Mouse (Mus musculus) hindbrain, embryonic 13.5 days (tissue): ENCODE measurements around the gene Tax1bp1. TPM values are rescaled to one million over a fixed set of nuclear protein-coding genes. Genes with fewer than 3 reads are reported as not detected.

ENCODE experiments used
- ATAC-seq: fragments of 200-750 bp; cut with Nextera tagmentation; 2 replicates; pipeline ENCODE4 v1.8.0; 2017; ENCODE audit warnings: moderate TSS enrichment; ENCODE audit not compliant: low FRiP score
- H3K27ac ChIP-seq: fragments of 300-500 bp; sonication (generic); 2 replicates; pipeline ENCODE4 v1.5.1; 2015; ENCODE audit warnings: inconsistent platforms, mild to moderate bottlenecking, moderate library complexity
- H3K27me3 ChIP-seq: fragments of 300-500 bp; sonication (generic); 2 replicates; pipeline ENCODE4 v1.6.1; 2015; ENCODE audit warnings: mild to moderate bottlenecking, inconsistent platforms
- H3K36me3 ChIP-seq: fragments of 300-500 bp; sonication (generic); 2 replicates; pipeline ENCODE4 v1.6.1; 2015; ENCODE audit warnings: mild to moderate bottlenecking, inconsistent platforms
- H3K4me1 ChIP-seq: fragments of 300-500 bp; sonication (generic); replicated peaks from 2 replicates; pipeline ENCODE4 v1.6.1; 2015; ENCODE audit warnings: inconsistent platforms
- H3K4me2 ChIP-seq: fragments of 300-500 bp; sonication (generic); 2 replicates; pipeline ENCODE4 v1.6.1; 2015; ENCODE audit warnings: inconsistent platforms, mild to moderate bottlenecking, moderate library complexity
- H3K4me3 ChIP-seq: fragments of 300-500 bp; sonication (generic); 2 replicates; pipeline ENCODE4 v1.5.1; 2015; ENCODE audit warnings: mild to moderate bottlenecking, inconsistent platforms
- H3K9ac ChIP-seq: fragments of 300-500 bp; sonication (generic); 2 replicates; pipeline ENCODE4 v1.6.1; 2015; ENCODE audit warnings: mild to moderate bottlenecking, inconsistent platforms
- H3K9me3 ChIP-seq: fragments of 300-500 bp; sonication (generic); 2 replicates; pipeline ENCODE4 v1.6.1; 2016; ENCODE audit warnings: inconsistent platforms
- WGBS: fragments of 180-500 bp; shearing (Covaris S2); methylation state at CpG from one replicate; pipeline ENCODE4 v1.1.7; 2015; 5-methylcytosine and 5-hydroxymethylcytosine counted together
- polyA plus RNA-seq: library from polyadenylated mRNA; unstranded; fragments of >200 nt; fragmentation: Nextera tagmentation; extraction: Ambion mirVana; gene quantifications from 2 replicates; pipeline ENCODE4 v1.2.1, GENCODE M21; 2015

The Tax1bp1 gene
- polyA plus RNA-seq, 1 experiment from 2014 or later = 180 TPM

- Histone ChIP-seq H3K4me2 (peak overlapping the region; percentile 71), H3K27me3 (no peaks in the 10 kb centered on the region), H3K4me3 (peak overlapping the region; percentile 97), H3K4me1 (peaks cover 10% of the 10 kb centered on the region), H3K9me3 (no peaks in the 10 kb centered on the region), H3K27ac (peak overlapping the region; percentile 90), H3K36me3 (no peaks in the 10 kb centered on the region), H3K9ac (peak overlapping the region; percentile 95)
- WGBS = under 1% methylated on average over 52 of the region's 52 CpGs
- peak; percentile 78 for ATAC-seq
Measured at GRCm38 (mm10) chr6:52713897-52714509, 474 bp downstream of the Tax1bp1 start.

GRCm38 (mm10) chr6:52717493-52718192 lies 4.1 kb downstream of the Tax1bp1 start:
- Histone ChIP-seq H3K4me3 (no peak overlapping the region), H3K36me3 (no peaks in the 10 kb centered on the region), H3K4me2 (no peak overlapping the region), H3K9ac (no peak overlapping the region), H3K27ac (no peak overlapping the region), H3K4me1 (peaks cover 10% of the 10 kb centered on the region), H3K27me3 (no peaks in the 10 kb centered on the region), H3K9me3 (no peaks in the 10 kb centered on the region)
- 82% methylated on average over 5 of the region's 5 CpGs for WGBS
- ATAC-seq = no peak

GRCm38 (mm10) chr6:52724805-52725439 lies 11.4 kb downstream of the Tax1bp1 start:
- Histone ChIP-seq H3K4me3 (no peak overlapping the region), H3K27me3 (no peaks in the 10 kb centered on the region), H3K36me3 (peaks cover 23% of the 10 kb centered on the region), H3K9me3 (no peaks in the 10 kb centered on the region), H3K27ac (no peak overlapping the region), H3K4me1 (no peaks in the 10 kb centered on the region), H3K9ac (no peak overlapping the region), H3K4me2 (no peak overlapping the region)
- WGBS = 64% methylated on average over 8 of the region's 8 CpGs
- no peak for ATAC-seq

GRCm38 (mm10) chr6:52730338-52730737 lies 16.8 kb downstream of the Tax1bp1 start:
- H3K4me3 ChIP-seq = no peak overlapping the region
- no peaks in the 10 kb centered on the region for H3K27me3 ChIP-seq
- H3K27ac ChIP-seq = no peak overlapping the region
- ATAC-seq = no peak
- 85% methylated on average over 4 of the region's 4 CpGs for WGBS
- no peaks in the 10 kb centered on the region for H3K9me3 ChIP-seq
- H3K36me3 ChIP-seq = peaks cover 30% of the 10 kb centered on the region
- no peaks in the 10 kb centered on the region for H3K4me1 ChIP-seq
- no peak overlapping the region for H3K9ac ChIP-seq
- H3K4me2 ChIP-seq = no peak overlapping the region

GRCm38 (mm10) chr6:52734630-52735029 lies 21.1 kb downstream of the Tax1bp1 start:
- no peak for ATAC-seq
- H3K9me3 ChIP-seq = no peaks in the 10 kb centered on the region
- WGBS = 97% methylated on average over 2 of the region's 2 CpGs
- no peak overlapping the region for H3K27ac ChIP-seq
- H3K9ac ChIP-seq = no peak overlapping the region
- H3K4me2 ChIP-seq = no peak overlapping the region
- H3K27me3 ChIP-seq = no peaks in the 10 kb centered on the region
- peaks cover 29% of the 10 kb centered on the region for H3K36me3 ChIP-seq
- no peaks in the 10 kb centered on the region for H3K4me1 ChIP-seq
- no peak overlapping the region for H3K4me3 ChIP-seq

DNA sequence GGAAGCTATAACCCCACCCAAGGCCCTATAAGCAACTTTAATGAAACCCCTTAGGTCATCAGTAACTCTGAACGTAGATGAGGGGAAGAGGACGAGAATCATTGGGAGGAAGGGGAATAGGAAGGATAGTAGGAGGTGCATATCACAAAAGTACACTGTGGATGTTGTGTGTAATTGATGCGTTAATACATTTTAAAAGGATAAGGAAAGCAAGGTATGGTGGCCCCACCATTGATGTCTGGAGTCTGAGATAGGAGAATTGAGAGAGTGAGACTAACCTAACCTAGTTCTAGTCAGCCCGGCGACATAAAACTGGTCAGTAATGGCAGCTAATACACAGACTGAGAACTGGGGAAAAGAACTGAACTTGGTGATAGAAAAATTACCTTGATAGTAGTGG lies 39.3 kb downstream of the Tax1bp1 start:
- H3K9ac ChIP-seq = no peak overlapping the region
- no peak overlapping the region for H3K4me3 ChIP-seq
- H3K9me3 ChIP-seq = no peaks in the 10 kb centered on the region
- no peaks in the 10 kb centered on the region for H3K27me3 ChIP-seq
- no peak overlapping the region for H3K27ac ChIP-seq
- WGBS = 94% methylated on average over 5 of the region's 5 CpGs
- no peaks in the 10 kb centered on the region for H3K4me1 ChIP-seq
- ATAC-seq = no peak
- H3K4me2 ChIP-seq = no peak overlapping the region
- H3K36me3 ChIP-seq = peaks cover 42% of the 10 kb centered on the region

DNA sequence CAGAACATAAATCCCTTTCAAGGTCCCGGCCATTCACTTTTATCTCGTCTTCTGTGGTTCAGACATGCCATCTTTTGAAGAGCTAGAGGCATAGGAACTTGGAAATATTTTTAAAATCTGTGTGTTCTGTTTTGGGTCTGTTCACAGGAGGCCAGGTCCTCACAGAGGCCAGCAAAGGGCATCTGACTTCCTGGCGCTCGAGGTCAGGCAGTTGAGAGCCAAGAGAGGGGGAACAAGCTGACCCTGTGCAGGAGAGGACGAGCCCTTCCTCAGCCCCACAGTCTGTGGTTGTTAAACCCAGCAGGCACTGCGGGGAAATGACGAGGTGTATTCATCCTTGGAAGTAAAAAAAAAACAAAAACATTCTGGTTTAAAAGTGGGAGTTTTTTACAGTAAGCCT lies 51.7 kb downstream of the Tax1bp1 start:
- Histone ChIP-seq H3K9ac (no peak overlapping the region), H3K36me3 (peaks cover 51% of the 10 kb centered on the region), H3K4me1 (no peaks in the 10 kb centered on the region), H3K4me2 (no peak overlapping the region), H3K27me3 (no peaks in the 10 kb centered on the region), H3K4me3 (no peak overlapping the region), H3K9me3 (no peaks in the 10 kb centered on the region), H3K27ac (no peak overlapping the region)
- 70% methylated on average over 7 of the region's 7 CpGs for WGBS
- ATAC-seq = no peak

- Histone ChIP-seq H3K4me2 (no peak overlapping the region), H3K9me3 (no peaks in the 10 kb centered on the region), H3K9ac (no peak overlapping the region), H3K27me3 (no peaks in the 10 kb centered on the region), H3K4me3 (no peak overlapping the region), H3K4me1 (no peaks in the 10 kb centered on the region), H3K27ac (no peak overlapping the region), H3K36me3 (peaks cover 40% of the 10 kb centered on the region)
- 97% methylated on average over 1 of the region's 1 CpGs for WGBS
- no peak for ATAC-seq
Measured at GRCm38 (mm10) chr6:52770789-52771188, 57.3 kb downstream of the Tax1bp1 start.

DNA sequence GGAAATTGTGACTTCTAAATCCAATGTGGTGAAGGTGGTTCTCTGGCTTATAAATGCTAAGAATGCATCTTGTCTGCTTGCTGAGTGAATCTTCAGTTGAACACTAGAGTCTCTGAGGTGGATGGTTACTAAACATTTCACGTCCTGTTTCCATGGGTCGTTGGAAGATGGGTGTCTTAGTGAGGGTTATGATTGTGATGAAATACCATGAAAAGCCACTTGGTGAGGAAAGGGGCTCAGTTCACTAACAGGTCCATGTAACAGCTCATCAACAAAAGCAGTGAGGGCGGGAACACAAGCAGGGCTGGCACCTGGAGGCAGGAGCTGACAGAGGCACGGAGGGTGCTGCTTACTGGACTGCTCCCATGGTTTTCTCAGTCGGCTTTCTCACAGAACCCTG lies 59.6 kb downstream of the Tax1bp1 start:
- no peak overlapping the region for H3K9ac ChIP-seq
- no peak overlapping the region for H3K4me2 ChIP-seq
- peaks cover 26% of the 10 kb centered on the region for H3K36me3 ChIP-seq
- no peak overlapping the region for H3K4me3 ChIP-seq
- no peaks in the 10 kb centered on the region for H3K9me3 ChIP-seq
- WGBS = 88% methylated on average over 5 of the region's 5 CpGs
- ATAC-seq = no peak
- H3K4me1 ChIP-seq = 0 out of 2 replicates have a peak, but pooled peaks cover 8% of the 10 kb centered on the region
- H3K27me3 ChIP-seq = no peaks in the 10 kb centered on the region
- no peak overlapping the region for H3K27ac ChIP-seq

GRCm38 (mm10) chr6:52775350-52775749 lies 61.8 kb downstream of the Tax1bp1 start:
- H3K36me3 ChIP-seq = peaks cover 10% of the 10 kb centered on the region; the same call in 1 of the 2 replicates
- H3K4me2 ChIP-seq = no peak overlapping the region
- no peak overlapping the region for H3K27ac ChIP-seq
- no peak overlapping the region for H3K9ac ChIP-seq
- no peak overlapping the region for H3K4me3 ChIP-seq
- no peaks in the 10 kb centered on the region for H3K27me3 ChIP-seq
- 0 out of 2 replicates have a peak, but pooled peaks cover 8% of the 10 kb centered on the region for H3K4me1 ChIP-seq
- WGBS = 80% methylated on average over 3 of the region's 3 CpGs
- ATAC-seq = no peak
- H3K9me3 ChIP-seq = no peaks in the 10 kb centered on the region

DNA sequence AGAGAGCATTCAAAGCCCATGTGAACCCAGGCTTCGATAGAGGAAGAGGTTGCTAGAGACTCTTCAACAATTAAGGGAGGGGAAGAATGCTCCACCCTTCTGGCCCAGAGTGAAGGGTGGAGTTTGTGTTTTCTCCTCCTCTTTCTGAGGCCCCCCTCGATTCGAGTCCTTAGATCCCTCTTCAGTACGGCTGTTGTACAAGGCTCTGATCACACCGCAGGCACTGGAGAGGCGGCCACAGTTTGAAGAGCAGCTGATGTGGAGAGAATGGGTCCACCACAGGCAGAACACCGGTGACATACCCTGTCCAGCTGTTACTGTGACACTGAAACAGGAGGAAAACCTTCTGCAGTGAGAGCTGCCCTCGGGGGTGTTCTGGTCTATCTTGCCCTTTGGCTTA lies 62.4 kb downstream of the Tax1bp1 start:
- no peak overlapping the region for H3K27ac ChIP-seq
- 0 out of 2 replicates have a peak, but pooled peaks cover 8% of the 10 kb centered on the region for H3K4me1 ChIP-seq
- 87% methylated on average over 8 of the region's 8 CpGs for WGBS
- H3K27me3 ChIP-seq = no peaks in the 10 kb centered on the region
- H3K9me3 ChIP-seq = no peaks in the 10 kb centered on the region
- peaks cover 9% of the 10 kb centered on the region; the same call in 1 of the 2 replicates for H3K36me3 ChIP-seq
- no peak overlapping the region for H3K4me3 ChIP-seq
- H3K9ac ChIP-seq = no peak overlapping the region
- ATAC-seq = no peak
- H3K4me2 ChIP-seq = no peak overlapping the region

GRCm38 (mm10) chr6:52777034-52777433 lies 63.5 kb downstream of the Tax1bp1 start:
- WGBS = 78% methylated on average over 8 of the region's 8 CpGs

More at GRCm38 (mm10) chr6:52777034-52777433, 63.5 kb downstream of the Tax1bp1 start:
- no peaks in the 10 kb centered on the region for H3K9me3 ChIP-seq
- peak overlapping the region; percentile 48; the same call in 1 of the 2 replicates for H3K27ac ChIP-seq
- no peaks in the 10 kb centered on the region for H3K27me3 ChIP-seq
- peaks cover 5% of the 10 kb centered on the region; the same call in 1 of the 2 replicates for H3K36me3 ChIP-seq
- H3K4me2 ChIP-seq = no peak overlapping the region
- H3K4me3 ChIP-seq = no peak overlapping the region
- ATAC-seq = no peak
- no peak overlapping the region for H3K9ac ChIP-seq
- 0 out of 2 replicates have a peak, but pooled peaks cover 8% of the 10 kb centered on the region for H3K4me1 ChIP-seq
